Mouse (Mus musculus) urinary bladder, postnatal 36 days (tissue): ENCODE data around the gene Spag9.
"Not testable (repeated sequence)": the region's sequence is repeated elsewhere in the genome, so short reads cannot be mapped to it uniquely, and the experiment has no call there.

ENCODE experiments used
- DNase-seq, 2 experiments: peaks; one replicate each; pipeline ENCODE4 v3.0.0; 2022; ENCODE audit warnings: low spot score in 2 of 2, mixed read lengths in 1 of 2

Spag9 gene

GRCm38 (mm10) chr11:93986298-93986697, 9.6 kb upstream of the Spag9 start:
- no peak for DNase-seq

GRCm38 (mm10) chr11:93987026-93987425, 8.9 kb upstream of the Spag9 start:
- no peak for DNase-seq

- DNase-seq: no peak
Measured at GRCm38 (mm10) chr11:93987625-93988327, 8.1 kb upstream of the Spag9 start.

GRCm38 (mm10) chr11:93988328-93989062, 7.4 kb upstream of the Spag9 start:
- no peak for DNase-seq

GRCm38 (mm10) chr11:93994531-93994930, 1.4 kb upstream of the Spag9 start:
- peak in 1 of 2 experiments; percentile 20 for DNase-seq

- peak; percentile 78 to 87 for DNase-seq
Measured at GRCm38 (mm10) chr11:93995111-93995719, 676 bp upstream of the Spag9 start.

GRCm38 (mm10) chr11:93996306-93997140, 632 bp downstream of the Spag9 start:
- peak; percentile 30 to 42 for DNase-seq

- DNase-seq: peak; percentile 7 to 27
Measured at GRCm38 (mm10) chr11:93997141-93997775, 1.4 kb downstream of the Spag9 start.

GRCm38 (mm10) chr11:93999276-93999675, 3.4 kb downstream of the Spag9 start:
- DNase-seq: no peak

GRCm38 (mm10) chr11:94003346-94003745, 7.5 kb downstream of the Spag9 start:
- DNase-seq: no peak

- DNase-seq: no peak
Measured at GRCm38 (mm10) chr11:94019091-94019490, 23.2 kb downstream of the Spag9 start.

GRCm38 (mm10) chr11:94020403-94020802, 24.5 kb downstream of the Spag9 start:
- no peak for DNase-seq

- DNase-seq: no peak
Measured at GRCm38 (mm10) chr11:94026289-94026688, 30.4 kb downstream of the Spag9 start.

- DNase-seq: no peak
Measured at GRCm38 (mm10) chr11:94032084-94032483, 36.2 kb downstream of the Spag9 start.

- DNase-seq: no peak
Measured at GRCm38 (mm10) chr11:94032971-94033370, 37.1 kb downstream of the Spag9 start.

GRCm38 (mm10) chr11:94035974-94036373, 40.1 kb downstream of the Spag9 start:
- no peak for DNase-seq

GRCm38 (mm10) chr11:94041475-94041874, 45.6 kb downstream of the Spag9 start:
- DNase-seq: no peak

GRCm38 (mm10) chr11:94042301-94042700, 46.4 kb downstream of the Spag9 start:
- not testable (repeated sequence) for DNase-seq

GRCm38 (mm10) chr11:94043998-94044985, 48.4 kb downstream of the Spag9 start:
- peak; percentile 15 to 50 for DNase-seq

GRCm38 (mm10) chr11:94045016-94045415, 49.1 kb downstream of the Spag9 start:
- no peak for DNase-seq
